Mouse (Mus musculus): ENCODE measurements around the gene 4930578G10Rik. TPM values are rescaled to one million over a fixed set of nuclear protein-coding genes. Genes with fewer than 3 reads are reported as not detected.
"Not testable (repeated sequence)": the region's sequence is repeated elsewhere in the genome, so short reads cannot be mapped to it uniquely, and the experiment has no call there.

The 4930578G10Rik gene
- polyA plus RNA-seq (2012; rRNA removed) = not detected in 2 replicates

GRCm38 (mm10) chr4:42735245-42735644, at the start of gene 4930578G10Rik:
Gene 4930578G10Rik, plus strand, starts transcription at chr4:42735545.
- H3K36me3 ChIP-seq (ENCODE audit: control insufficient read depth, insufficient read depth, low read length); DNase-seq; H3K27me3 ChIP-seq (ENCODE audit: control insufficient read depth, insufficient read depth, low read length); H3K4me3 ChIP-seq (ENCODE audit: control insufficient read depth, insufficient read depth, low read length); H3K4me1 ChIP-seq (replicated peaks; ENCODE audit: control insufficient read depth, insufficient read depth, low read length); H3K27ac ChIP-seq (ENCODE audit: control insufficient read depth, insufficient read depth, low read length): not testable (repeated sequence)
- WGBS = no CpG with 5 or more reads among the region's 13 CpGs

GRCm38 (mm10) chr4:42756477-42756876, 21.1 kb downstream of the 4930578G10Rik start, which contains the start of gene Ccl19:
Gene Ccl19, minus strand, starts transcription at chr4:42756577.
- not testable (repeated sequence) for H3K27me3 ChIP-seq (ENCODE audit: control insufficient read depth, insufficient read depth, low read length); H3K4me3 ChIP-seq (ENCODE audit: control insufficient read depth, insufficient read depth, low read length); H3K4me1 ChIP-seq (replicated peaks; ENCODE audit: control insufficient read depth, insufficient read depth, low read length); DNase-seq; H3K27ac ChIP-seq (ENCODE audit: control insufficient read depth, insufficient read depth, low read length); H3K36me3 ChIP-seq (ENCODE audit: control insufficient read depth, insufficient read depth, low read length)
- no CpG with 5 or more reads among the region's 6 CpGs for WGBS

- H3K4me1 ChIP-seq (replicated peaks; ENCODE audit: control insufficient read depth, insufficient read depth, low read length); H3K27ac ChIP-seq (ENCODE audit: control insufficient read depth, insufficient read depth, low read length); H3K36me3 ChIP-seq (ENCODE audit: control insufficient read depth, insufficient read depth, low read length); H3K4me3 ChIP-seq (ENCODE audit: control insufficient read depth, insufficient read depth, low read length); H3K27me3 ChIP-seq (ENCODE audit: control insufficient read depth, insufficient read depth, low read length); DNase-seq: not testable (repeated sequence)
- WGBS = no CpG with 5 or more reads among the region's 5 CpGs
These were observed 38.5 kb downstream of the 4930578G10Rik start, which contains the start of gene Ccl21a for GRCm38 (mm10) chr4:42773893-42774292. Gene Ccl21a, minus strand, starts transcription at chr4:42773993.

GRCm38 (mm10) chr4:42853788-42854187, 118.4 kb downstream of the 4930578G10Rik start, which contains the start of gene Fam205a1:
Gene Fam205a1, minus strand, starts transcription at chr4:42853888.
- H3K4me3 ChIP-seq (ENCODE audit: control insufficient read depth, insufficient read depth, low read length); DNase-seq; H3K4me1 ChIP-seq (replicated peaks; ENCODE audit: control insufficient read depth, insufficient read depth, low read length); H3K36me3 ChIP-seq (ENCODE audit: control insufficient read depth, insufficient read depth, low read length); H3K27ac ChIP-seq (ENCODE audit: control insufficient read depth, insufficient read depth, low read length); H3K27me3 ChIP-seq (ENCODE audit: control insufficient read depth, insufficient read depth, low read length): not testable (repeated sequence)
- 89% methylated on average over 1 of the region's 1 CpGs for WGBS

- 83% methylated on average over 1 of the region's 1 CpGs for WGBS
- DNase-seq; H3K4me1 ChIP-seq (replicated peaks; ENCODE audit: control insufficient read depth, insufficient read depth, low read length); H3K27ac ChIP-seq (ENCODE audit: control insufficient read depth, insufficient read depth, low read length); H3K4me3 ChIP-seq (ENCODE audit: control insufficient read depth, insufficient read depth, low read length); H3K27me3 ChIP-seq (ENCODE audit: control insufficient read depth, insufficient read depth, low read length); H3K36me3 ChIP-seq (ENCODE audit: control insufficient read depth, insufficient read depth, low read length): not testable (repeated sequence)
These were observed 121.3 kb downstream of the 4930578G10Rik start, which contains the start of gene Gm12394 for GRCm38 (mm10) chr4:42856671-42857070. Gene Gm12394, minus strand, starts transcription at chr4:42856771.

- WGBS = 87% methylated on average over 9 of the region's 9 CpGs
- not testable (repeated sequence) for H3K36me3 ChIP-seq (ENCODE audit: control insufficient read depth, insufficient read depth, low read length); DNase-seq; H3K27ac ChIP-seq (ENCODE audit: control insufficient read depth, insufficient read depth, low read length); H3K27me3 ChIP-seq (ENCODE audit: control insufficient read depth, insufficient read depth, low read length); H3K4me3 ChIP-seq (ENCODE audit: control insufficient read depth, insufficient read depth, low read length); H3K4me1 ChIP-seq (replicated peaks; ENCODE audit: control insufficient read depth, insufficient read depth, low read length)
These were observed 125.1 kb downstream of the 4930578G10Rik start for GRCm38 (mm10) chr4:42860483-42860882.

GRCm38 (mm10) chr4:42863487-42863886, 128.1 kb downstream of the 4930578G10Rik start:
- H3K36me3 ChIP-seq (ENCODE audit: control insufficient read depth, insufficient read depth, low read length); H3K4me1 ChIP-seq (replicated peaks; ENCODE audit: control insufficient read depth, insufficient read depth, low read length); H3K27ac ChIP-seq (ENCODE audit: control insufficient read depth, insufficient read depth, low read length); H3K27me3 ChIP-seq (ENCODE audit: control insufficient read depth, insufficient read depth, low read length); H3K4me3 ChIP-seq (ENCODE audit: control insufficient read depth, insufficient read depth, low read length); DNase-seq: not testable (repeated sequence)
- 95% methylated on average over 5 of the region's 5 CpGs for WGBS

GRCm38 (mm10) chr4:42867390-42867789, 132.0 kb downstream of the 4930578G10Rik start:
- H3K4me1 ChIP-seq (replicated peaks; ENCODE audit: control insufficient read depth, insufficient read depth, low read length) = peaks cover 7% of the 10 kb centered on the region
- no peaks in the 10 kb centered on the region for H3K27me3 ChIP-seq (ENCODE audit: control insufficient read depth, insufficient read depth, low read length)
- no peaks in the 10 kb centered on the region for H3K36me3 ChIP-seq (ENCODE audit: control insufficient read depth, insufficient read depth, low read length)
- no peak overlapping the region for H3K27ac ChIP-seq (ENCODE audit: control insufficient read depth, insufficient read depth, low read length)
- no peak overlapping the region for H3K4me3 ChIP-seq (ENCODE audit: control insufficient read depth, insufficient read depth, low read length)
- TF ChIP-seq POLR2A (IDR thresholded peaks at IDR 0.05; ENCODE audit: control insufficient read depth, extremely low read depth, insufficient read depth, low read length, poor library complexity) (no peak), CTCF (IDR thresholded peaks at IDR 0.05; ENCODE audit: borderline replicate concordance, control insufficient read depth, extremely low read depth, insufficient read depth, low read length, poor library complexity) (no peak)
- WGBS = 80% methylated on average over 3 of the region's 3 CpGs
- DNase-seq = no peak
